Mouse (Mus musculus) monocyte, adult 5-6 weeks (primary cell): ENCODE measurements around the gene Palm2. TPM values are rescaled to one million over a fixed set of nuclear protein-coding genes. Genes with fewer than 3 reads are reported as not detected.

Experiments
- total RNA-seq: library from RNA; stranded (forward); fragments of 200-1000, 200-491, 200-594 nt; gene quantifications from 3 replicates; pipeline ENCODE4 v1.2.3, GENCODE M21; 2017

Gene Palm2
- total RNA-seq, 1 experiment from 2014 or later = not detected

Other genes with a start within 250 kb of the Palm2 start
- 0.19 to 11.0 TPM (median 2.2 TPM) in 3 replicates for gene Ptpn3, start 132.4 kb upstream of the Palm2 start, total RNA-seq
- 0.29 TPM in 1 of 3 replicates, not detected in the others for gene Pakap, start 133.9 kb downstream of the Palm2 start, total RNA-seq